Mouse (Mus musculus): ENCODE measurements around the gene Mad1l1.

The Mad1l1 gene

GRCm38 (mm10) chr5:140324058-140324457, 2.7 kb upstream of the Mad1l1 start:
- no peak for DNase-seq (ENCODE audit: low spot score)

- DNase-seq (ENCODE audit: low spot score), result peak; percentile 42
These were observed 614 bp upstream of the Mad1l1 start for GRCm38 (mm10) chr5:140321756-140322575.

- DNase-seq (ENCODE audit: low spot score), result no peak
These were observed 4.6 kb downstream of the Mad1l1 start for GRCm38 (mm10) chr5:140316716-140317115.

GRCm38 (mm10) chr5:140307602-140308001, 13.8 kb downstream of the Mad1l1 start:
- no peak for DNase-seq (ENCODE audit: low spot score)

GRCm38 (mm10) chr5:140306016-140306415, 15.3 kb downstream of the Mad1l1 start:
- no peak for DNase-seq (ENCODE audit: low spot score)

- DNase-seq (ENCODE audit: low spot score), result no peak
These were observed 23.1 kb downstream of the Mad1l1 start for GRCm38 (mm10) chr5:140298291-140298690.

GRCm38 (mm10) chr5:140292152-140292551, 29.2 kb downstream of the Mad1l1 start:
- DNase-seq (ENCODE audit: low spot score), result peak; percentile 78

- DNase-seq (ENCODE audit: low spot score), result no peak
These were observed 32.2 kb downstream of the Mad1l1 start for GRCm38 (mm10) chr5:140289161-140289560.

GRCm38 (mm10) chr5:140288287-140288686, 33.1 kb downstream of the Mad1l1 start:
- no peak for DNase-seq (ENCODE audit: low spot score)

GRCm38 (mm10) chr5:140284761-140285160, 36.6 kb downstream of the Mad1l1 start:
- no peak for DNase-seq (ENCODE audit: low spot score)

GRCm38 (mm10) chr5:140284011-140284410, 37.3 kb downstream of the Mad1l1 start:
- DNase-seq (ENCODE audit: low spot score), result no peak

- no peak for DNase-seq (ENCODE audit: low spot score)
These were observed 38.5 kb downstream of the Mad1l1 start for GRCm38 (mm10) chr5:140282900-140283299.

- DNase-seq (ENCODE audit: low spot score), result no peak
These were observed 39.0 kb downstream of the Mad1l1 start for GRCm38 (mm10) chr5:140282376-140282775.

GRCm38 (mm10) chr5:140280205-140280604, 41.1 kb downstream of the Mad1l1 start:
- DNase-seq (ENCODE audit: low spot score), result no peak

- DNase-seq (ENCODE audit: low spot score), result no peak
These were observed 44.6 kb downstream of the Mad1l1 start for GRCm38 (mm10) chr5:140276779-140277178.

- DNase-seq (ENCODE audit: low spot score), result no peak
These were observed 50.2 kb downstream of the Mad1l1 start for GRCm38 (mm10) chr5:140270976-140271685.

GRCm38 (mm10) chr5:140268396-140268795, 53.0 kb downstream of the Mad1l1 start:
- no peak for DNase-seq (ENCODE audit: low spot score)

- DNase-seq (ENCODE audit: low spot score), result no peak
These were observed 54.3 kb downstream of the Mad1l1 start for GRCm38 (mm10) chr5:140267061-140267460.

- peak; percentile 58 for DNase-seq (ENCODE audit: low spot score)
These were observed 56.4 kb downstream of the Mad1l1 start for GRCm38 (mm10) chr5:140264825-140265575.

- peak; percentile 69 for DNase-seq (ENCODE audit: low spot score)
These were observed 57.3 kb downstream of the Mad1l1 start for GRCm38 (mm10) chr5:140263754-140264749.

- no peak for DNase-seq (ENCODE audit: low spot score)
These were observed 59.0 kb downstream of the Mad1l1 start for GRCm38 (mm10) chr5:140262401-140262800.

All from retina, embryonic 14.5 days (tissue).